Mouse (Mus musculus) left cerebral cortex, postnatal 25 days (tissue): ENCODE measurements at regions not wholly inside any gene's neighbourhood (a gene's known extent, or its start where the extent isn't known, plus 50 kb on each side); places are given as distances from the start of the nearest gene placed in this dataset.

ENCODE experiments used
- DNase-seq, 2 experiments: peaks; one replicate each; pipeline ENCODE4 v3.0.0; 2022; ENCODE audit warnings: low spot score in 2 of 2, mixed read lengths in 1 of 2
- intact Hi-C: fragments of 180-260 bp; cut with DNase I; formaldehyde crosslinking; loops from one replicate; pipeline ENCODE4 v1.15.1; 2025

GRCm38 (mm10) chr17:68205545-68205944 is 68.1 kb upstream of the L3mbtl4 start:
- DNase-seq: no peak
- intact Hi-C loops: no loop called here

- no peak for DNase-seq
- intact Hi-C loops: no loop called here
Observed at GRCm38 (mm10) chr17:68208837-68209236, 64.8 kb upstream of the L3mbtl4 start.

DNA sequence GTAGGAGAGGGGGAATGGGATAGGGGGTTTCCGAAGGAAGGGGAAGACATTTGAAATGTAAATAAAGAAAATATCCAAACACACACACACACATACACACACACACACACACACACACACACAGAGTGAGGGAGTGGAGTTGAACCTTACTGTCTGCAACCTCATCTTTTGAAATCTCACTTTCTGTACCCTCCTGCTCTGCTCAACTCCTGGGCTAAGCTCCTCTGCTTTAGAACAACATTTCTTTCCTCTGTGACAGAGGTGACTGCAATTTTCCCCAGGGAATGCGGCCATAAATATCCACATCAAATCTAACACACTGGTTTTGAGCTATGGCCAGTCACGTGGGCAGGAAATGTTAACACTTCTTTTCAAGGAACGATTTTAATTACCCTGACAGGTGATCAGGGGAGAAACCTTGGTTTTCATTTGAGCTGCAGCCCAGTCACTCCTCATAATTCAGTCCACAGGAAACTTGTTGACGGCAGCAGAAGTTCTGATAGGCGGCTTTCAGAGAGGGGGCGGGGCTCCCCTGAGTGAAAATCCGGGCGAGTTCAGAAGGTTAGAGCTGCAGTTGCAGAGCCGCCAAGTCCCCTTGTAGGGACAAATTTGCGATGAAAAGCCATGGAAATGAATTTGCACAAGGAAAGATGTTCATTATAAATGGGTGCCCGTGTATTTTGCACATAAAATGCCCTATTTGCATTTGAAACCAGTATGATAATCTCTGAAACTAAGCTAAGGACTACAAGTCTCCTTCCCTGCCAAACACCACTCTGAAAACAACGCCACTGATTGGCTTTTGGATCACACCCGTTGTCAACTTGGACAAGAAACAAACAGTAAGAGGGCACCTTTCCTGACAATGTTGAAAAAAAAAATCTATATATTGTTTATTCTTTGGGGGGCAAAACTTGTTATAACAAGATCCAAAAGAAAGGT is 63.0 kb upstream of the L3mbtl4 start:
- intact Hi-C loops: no loop called here
- DNase-seq: peak in 1 of 2 experiments; percentile 19

DNA sequence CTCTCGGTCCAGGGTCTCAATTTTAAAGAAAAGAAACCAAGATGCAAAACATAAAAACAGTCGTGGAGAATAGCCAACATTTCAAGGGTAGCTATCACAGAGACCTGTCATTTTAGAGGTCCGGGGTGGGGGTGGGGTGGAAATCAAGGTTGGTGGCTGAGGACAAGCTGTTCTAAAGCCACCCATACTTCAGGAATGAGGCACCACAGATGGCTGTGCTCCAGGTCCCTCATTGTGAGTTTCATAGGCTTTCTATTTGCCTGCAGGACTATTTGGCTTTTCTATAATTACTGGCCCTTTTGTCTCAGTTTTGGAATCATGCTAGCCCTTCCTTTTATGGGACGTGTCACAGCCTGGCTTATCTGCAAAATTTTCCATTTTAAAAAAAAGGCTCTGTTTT is 55.4 kb upstream of the L3mbtl4 start:
- DNase-seq: no peak
- intact Hi-C loops: no loop called here

DNA sequence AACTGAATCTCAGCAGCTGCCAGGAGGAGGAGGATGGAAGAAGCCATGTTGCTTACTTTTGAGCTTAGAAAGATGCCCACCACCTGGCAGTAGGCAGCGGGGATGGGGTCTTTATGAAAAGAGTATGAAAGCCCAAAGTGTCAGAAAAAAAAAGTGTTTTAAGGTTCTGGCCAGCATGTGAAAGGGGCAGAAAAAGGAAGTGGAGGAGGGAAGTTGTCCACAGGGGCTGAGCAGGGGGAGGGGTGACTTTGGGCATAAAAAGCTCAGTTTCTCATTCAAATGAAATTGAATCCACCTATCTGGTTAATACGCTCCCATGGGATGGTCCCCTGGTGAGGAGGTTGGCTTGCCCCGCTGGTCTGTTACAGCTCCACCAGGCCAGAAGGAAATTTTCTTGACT is 50.4 kb upstream of the L3mbtl4 start:
- intact Hi-C loops: no loop called here
- DNase-seq: no peak
